ENCODE assay signal across 8 mouse cellular contexts in the genomic region with DNA sequence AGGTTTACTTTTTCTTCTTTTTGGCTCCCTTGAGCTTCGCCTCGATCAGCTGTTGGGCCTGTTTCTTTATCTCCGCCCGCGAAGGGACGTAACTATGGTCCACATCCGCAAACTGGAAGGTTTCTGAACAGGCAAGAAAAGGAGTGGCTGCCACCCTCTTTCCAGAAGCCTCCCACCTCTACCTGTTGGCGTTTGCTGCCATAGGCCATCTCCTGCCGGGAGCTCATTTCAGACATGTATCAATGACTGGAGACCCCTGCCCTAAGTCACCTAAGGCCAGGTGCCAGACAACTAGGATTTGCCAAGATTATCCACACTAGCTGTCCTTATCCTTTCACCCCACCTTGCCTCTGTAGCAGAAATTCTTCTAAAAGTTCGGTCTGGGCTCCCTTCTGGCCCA. TPM values are rescaled to one million over a fixed set of nuclear protein-coding genes. Genes with fewer than 3 reads are reported as not detected.
DNase-seq lines count a peak whose midpoint lies in the region; ATAC-seq and TF ChIP-seq lines count a peak whose summit lies in the region.

No protein-coding gene starts in this region.

- WGBS in lung, embryonic 14.5 days, result 50% methylated on average over 10 of the region's 10 CpGs
- WGBS in forebrain, embryonic 11.5 days, result 67% methylated on average over 10 of the region's 10 CpGs
- 58% methylated on average over 10 of the region's 10 CpGs for WGBS in limb, embryonic 15.5 days
- WGBS in stomach, embryonic 14.5 days, result 60% methylated on average over 10 of the region's 10 CpGs

- H3K9me3 ChIP-seq in lung, embryonic 14.5 days (ENCODE audit: low read depth, low read length), result no peaks in the 10 kb centered on the region
- H3K9me3 ChIP-seq in forebrain, embryonic 11.5 days (ENCODE audit: control insufficient read depth, low read length), result no peaks in the 10 kb centered on the region
- no peaks in the 10 kb centered on the region for H3K9me3 ChIP-seq in limb, embryonic 15.5 days
- no peaks in the 10 kb centered on the region for H3K9me3 ChIP-seq in stomach, embryonic 14.5 days (ENCODE audit: control insufficient read depth, low read depth, low read length)

- peak overlapping the region; percentile 69 for H3K27ac ChIP-seq in lung, embryonic 14.5 days (ENCODE audit: low read depth)
- H3K27ac ChIP-seq in forebrain, embryonic 11.5 days (ENCODE audit: low read depth, low read length), result no peak overlapping the region
- peak overlapping the region; percentile 97 for H3K27ac ChIP-seq in limb, embryonic 15.5 days
- peak overlapping the region; percentile 95; the same call in 1 of the 2 replicates for H3K27ac ChIP-seq in stomach, embryonic 14.5 days (ENCODE audit: low read length)

- H3K4me3 ChIP-seq in lung, embryonic 14.5 days (ENCODE audit: low read depth, low read length), result peak overlapping the region; percentile 100
- peak overlapping the region; percentile 99 for H3K4me3 ChIP-seq in forebrain, embryonic 11.5 days (ENCODE audit: low read depth, low read length)
- peak overlapping the region; percentile 95 for H3K4me3 ChIP-seq in limb, embryonic 15.5 days
- peak overlapping the region; percentile 99 for H3K4me3 ChIP-seq in stomach, embryonic 14.5 days (ENCODE audit: low read depth, low read length)

- peak overlapping the region; percentile 77 for H3K4me2 ChIP-seq in lung, embryonic 14.5 days
- H3K4me2 ChIP-seq in forebrain, embryonic 11.5 days (ENCODE audit: low read depth, low read length, severe bottlenecking), result peak overlapping the region; percentile 71
- H3K4me2 ChIP-seq in limb, embryonic 15.5 days, result peak overlapping the region; percentile 61
- H3K4me2 ChIP-seq in stomach, embryonic 14.5 days (replicated peaks; ENCODE audit: low read depth, low read length), result peak overlapping the region; percentile 72

- H3K9ac ChIP-seq in lung, embryonic 14.5 days, result peak overlapping the region; percentile 98
- H3K9ac ChIP-seq in forebrain, embryonic 11.5 days (ENCODE audit: low read length), result peak overlapping the region; percentile 35; the same call in 1 of the 2 replicates
- H3K9ac ChIP-seq in limb, embryonic 15.5 days, result peak overlapping the region; percentile 98
- 0 out of 2 replicates have a peak overlapping the region, but pooled peaks have one; percentile 92 for H3K9ac ChIP-seq in stomach, embryonic 14.5 days (replicated peaks; ENCODE audit: low read depth, low read length)

- H3K36me3 ChIP-seq in lung, embryonic 14.5 days (ENCODE audit: insufficient read depth), result peaks cover 6% of the 10 kb centered on the region
- H3K36me3 ChIP-seq in forebrain, embryonic 11.5 days (ENCODE audit: control insufficient read depth, insufficient read depth, low read length), result no peaks in the 10 kb centered on the region
- H3K36me3 ChIP-seq in limb, embryonic 15.5 days, result peaks cover 7% of the 10 kb centered on the region; the same call in 1 of the 2 replicates
- no peaks in the 10 kb centered on the region for H3K36me3 ChIP-seq in stomach, embryonic 14.5 days (ENCODE audit: control insufficient read depth, insufficient read depth, low read length)

- ATAC-seq in lung, embryonic 14.5 days (ENCODE audit: insufficient read depth), result no peak
- no peak for ATAC-seq in forebrain, embryonic 11.5 days (replicated peaks; ENCODE audit: low FRiP score)
- peak; percentile 7; the same call in 1 of the 2 replicates for ATAC-seq in limb, embryonic 15.5 days (ENCODE audit: insufficient number of reproducible peaks, low FRiP score, low TSS enrichment, low read depth)
- no peak for ATAC-seq in stomach, embryonic 14.5 days (ENCODE audit: insufficient number of reproducible peaks, insufficient read depth, low FRiP score, low read depth)

- no peaks in the 10 kb centered on the region for H3K27me3 ChIP-seq in lung, embryonic 14.5 days (ENCODE audit: insufficient read depth, low read length)
- H3K27me3 ChIP-seq in forebrain, embryonic 11.5 days (ENCODE audit: control insufficient read depth, insufficient read depth, low read length), result no peaks in the 10 kb centered on the region; the same call in 1 of the 2 replicates
- H3K27me3 ChIP-seq in limb, embryonic 15.5 days, result peaks cover 4% of the 10 kb centered on the region; the same call in 1 of the 2 replicates
- 0 out of 2 replicates have a peak, but pooled peaks cover 2% of the 10 kb centered on the region for H3K27me3 ChIP-seq in stomach, embryonic 14.5 days (ENCODE audit: control insufficient read depth, insufficient read depth, low read length)

- TF ChIP-seq CTCF in lung, embryonic 14.5 days (IDR thresholded peaks at IDR 0.05; ENCODE audit: low read depth), result no peak

- no peak for DNase-seq in lung, embryonic 14.5 days
- DNase-seq in lung, postnatal 25 days (ENCODE audit: low spot score), result no peak
- no peak for DNase-seq in forebrain, embryonic 11.5 days (ENCODE audit: low spot score)
- no peak for DNase-seq in right cerebral cortex, postnatal 36 days (ENCODE audit: low spot score in 2 of 2)
- DNase-seq in ovary, postnatal 36 days (ENCODE audit: low spot score), result no peak
- no peak for DNase-seq in layer of hippocampus, postnatal 36 days

- peaks cover 13% of the 10 kb centered on the region for H3K4me1 ChIP-seq in lung, embryonic 14.5 days (ENCODE audit: insufficient read depth)
- peaks cover 3% of the 10 kb centered on the region; the same call in 1 of the 2 replicates for H3K4me1 ChIP-seq in forebrain, embryonic 11.5 days (replicated peaks; ENCODE audit: control insufficient read depth, insufficient read depth, low read length)
- peaks cover 18% of the 10 kb centered on the region for H3K4me1 ChIP-seq in limb, embryonic 15.5 days
- peaks cover 17% of the 10 kb centered on the region for H3K4me1 ChIP-seq in stomach, embryonic 14.5 days (ENCODE audit: control insufficient read depth, insufficient read depth, low read length)

RNA-seq across cellular contexts. Expression of a gene that starts 0.3 kb away (rescaled TPM):
- 75.5 and 85.7 TPM in 2 replicates for polyA plus RNA-seq in lung, embryonic 14.5 days (2014; fragmentation: Nextera tagmentation; extraction: Ambion mirVana)
- 77.1 and 81.5 TPM in 2 replicates for polyA plus RNA-seq in forebrain, embryonic 11.5 days (2014; fragmentation: Nextera tagmentation; extraction: Ambion mirVana)
- 73.6 and 74.9 TPM in 2 replicates for polyA plus RNA-seq in limb, embryonic 15.5 days (2015; fragmentation: Nextera tagmentation; extraction: Ambion mirVana)
- 67.2 and 69.0 TPM in 2 replicates for polyA plus RNA-seq in stomach, embryonic 14.5 days (2014; fragmentation: Nextera tagmentation; extraction: Ambion mirVana)
- 100 to 1,000 TPM; 142 to 155 TPM for total RNA-seq in layer of hippocampus, postnatal 36 days (2021)

RNA-seq across cellular contexts. Expression of a gene that starts 8.8 kb away (rescaled TPM):
- 0.24 and 0.28 TPM in 2 replicates for polyA plus RNA-seq in lung, embryonic 14.5 days (2014; fragmentation: Nextera tagmentation; extraction: Ambion mirVana)
- 0.13 and 0.21 TPM in 2 replicates for polyA plus RNA-seq in forebrain, embryonic 11.5 days (2014; fragmentation: Nextera tagmentation; extraction: Ambion mirVana)
- polyA plus RNA-seq in limb, embryonic 15.5 days (2015; fragmentation: Nextera tagmentation; extraction: Ambion mirVana), result 0.12 and 0.14 TPM in 2 replicates
- 0.19 and 0.24 TPM in 2 replicates for polyA plus RNA-seq in stomach, embryonic 14.5 days (2014; fragmentation: Nextera tagmentation; extraction: Ambion mirVana)
- not detected for total RNA-seq in layer of hippocampus, postnatal 36 days (2021)

RNA-seq across cellular contexts. Expression of a gene that starts 13.1 kb away (rescaled TPM):
- 21.9 and 26.0 TPM in 2 replicates for polyA plus RNA-seq in lung, embryonic 14.5 days (2014; fragmentation: Nextera tagmentation; extraction: Ambion mirVana)
- polyA plus RNA-seq in forebrain, embryonic 11.5 days (2014; fragmentation: Nextera tagmentation; extraction: Ambion mirVana), result 12.6 and 17.9 TPM in 2 replicates
- polyA plus RNA-seq in limb, embryonic 15.5 days (2015; fragmentation: Nextera tagmentation; extraction: Ambion mirVana), result 27.3 and 28.7 TPM in 2 replicates
- 25.5 and 26.3 TPM in 2 replicates for polyA plus RNA-seq in stomach, embryonic 14.5 days (2014; fragmentation: Nextera tagmentation; extraction: Ambion mirVana)
- total RNA-seq in layer of hippocampus, postnatal 36 days (2021), result 10 to 100 TPM; 13.1 to 16.6 TPM

RNA-seq across cellular contexts. Expression of a gene that starts 19.2 kb away (rescaled TPM):
- polyA plus RNA-seq in lung, embryonic 14.5 days (2014; fragmentation: Nextera tagmentation; extraction: Ambion mirVana), result 1.8 and 2.9 TPM in 2 replicates
- polyA plus RNA-seq in forebrain, embryonic 11.5 days (2014; fragmentation: Nextera tagmentation; extraction: Ambion mirVana), result 0.95 and 0.97 TPM in 2 replicates
- polyA plus RNA-seq in limb, embryonic 15.5 days (2015; fragmentation: Nextera tagmentation; extraction: Ambion mirVana), result 2.7 and 3.7 TPM in 2 replicates
- 0.98 and 1.4 TPM in 2 replicates for polyA plus RNA-seq in stomach, embryonic 14.5 days (2014; fragmentation: Nextera tagmentation; extraction: Ambion mirVana)
- total RNA-seq in layer of hippocampus, postnatal 36 days (2021), result under 1 TPM; 0.32 to 0.43 TPM

RNA-seq across cellular contexts. Expression of a gene that starts 27.1 kb away (rescaled TPM):
- polyA plus RNA-seq in lung, embryonic 14.5 days (2014; fragmentation: Nextera tagmentation; extraction: Ambion mirVana), result 0.37 TPM in 1 of 2 replicates, not detected in the other
- 0.28 and 0.69 TPM in 2 replicates for polyA plus RNA-seq in forebrain, embryonic 11.5 days (2014; fragmentation: Nextera tagmentation; extraction: Ambion mirVana)
- polyA plus RNA-seq in limb, embryonic 15.5 days (2015; fragmentation: Nextera tagmentation; extraction: Ambion mirVana), result 0.29 and 0.44 TPM in 2 replicates
- polyA plus RNA-seq in stomach, embryonic 14.5 days (2014; fragmentation: Nextera tagmentation; extraction: Ambion mirVana), result 0.70 and 1.3 TPM in 2 replicates
- total RNA-seq in layer of hippocampus, postnatal 36 days (2021), result 100 to 1,000 TPM in 1 of 2 experiments, 10 to 100 TPM in 1; 96.4 to 117 TPM

Comparison
In these comparisons a context has a peak if more than half of its experiments do, and no peak if none do; other contexts are left out.
1. H3K9ac ChIP-seq: peak in every context shown above with its lines; median percentile 98 in lung, embryonic 14.5 days; 98 in limb, embryonic 15.5 days; 92 in stomach, embryonic 14.5 days; 35 in forebrain, embryonic 11.5 days.